Mouse (Mus musculus) layer of hippocampus, adult 11-12 months (tissue): ENCODE data around the gene Clic6.

Experiments used
- DNase-seq: peaks from one replicate; pipeline ENCODE4 v3.0.0; 2022; ENCODE audit warnings: low spot score

Clic6 gene

DNA sequence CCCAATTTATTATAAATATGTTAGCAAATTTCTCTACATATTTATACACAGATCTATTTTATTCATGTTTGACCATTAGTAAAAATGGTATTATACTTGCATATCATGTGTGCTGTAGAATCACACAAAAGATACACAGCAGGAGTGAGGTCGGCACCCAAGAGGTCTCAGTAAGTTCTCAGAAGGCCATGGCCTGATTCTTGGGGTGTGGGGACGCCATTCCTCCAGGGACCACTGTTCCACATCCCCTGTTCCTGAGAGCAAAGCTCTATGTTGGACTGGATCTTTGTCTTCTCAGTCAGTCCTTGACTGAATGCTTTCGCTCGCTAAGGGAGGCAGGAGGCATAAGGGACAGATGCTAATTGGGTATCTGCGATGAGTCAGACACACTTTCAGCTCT lies at the start of gene Clic6:
Gene Clic6 (plus strand): TSS at position 301 of the 400 bp plus-strand sequence.
- DNase-seq: no peak

- DNase-seq: no peak
Observed at GRCm38 (mm10) chr16:92439775-92440174, 45.8 kb upstream of the Clic6 start.

- DNase-seq: no peak
Observed at GRCm38 (mm10) chr16:92440229-92440628, 45.3 kb upstream of the Clic6 start.

GRCm38 (mm10) chr16:92441203-92441602 lies 44.3 kb upstream of the Clic6 start:
- no peak for DNase-seq

DNA sequence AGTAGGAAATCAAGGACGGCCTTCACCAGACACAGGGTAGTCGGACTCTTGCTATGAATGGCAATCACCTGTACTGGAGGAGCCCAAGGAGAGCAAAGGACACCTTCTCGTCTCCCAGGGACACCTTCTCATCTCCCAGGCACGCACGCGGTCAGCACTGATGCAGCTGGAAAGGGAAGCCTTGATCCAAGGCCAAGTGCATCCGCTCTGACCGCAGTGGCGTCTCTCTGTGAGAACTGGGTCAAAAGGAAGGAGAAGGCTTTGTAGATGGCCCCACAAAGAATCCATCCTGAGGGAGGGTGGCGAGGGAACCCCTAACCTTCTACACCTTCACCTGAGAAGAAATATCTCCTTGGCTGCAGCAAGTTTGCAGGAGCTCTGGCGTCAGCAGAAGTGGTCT lies 43.4 kb upstream of the Clic6 start:
- DNase-seq: no peak

DNA sequence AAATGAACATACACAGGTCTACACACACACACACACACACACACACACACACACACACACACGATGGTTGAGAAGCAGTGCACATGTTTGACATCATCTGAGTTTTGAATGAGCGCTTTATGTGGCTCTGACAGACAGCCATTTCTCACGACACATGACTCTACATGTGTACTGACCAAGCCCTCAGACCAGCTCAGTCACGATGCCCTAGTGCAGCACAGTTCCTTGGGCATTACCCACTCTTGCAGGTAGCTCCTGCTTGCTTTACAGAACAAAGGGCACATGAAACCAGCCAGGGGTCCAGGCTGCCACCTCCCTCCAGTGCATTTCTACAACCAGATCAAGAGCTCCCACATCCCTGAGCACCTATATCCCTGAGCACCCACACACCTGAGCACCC lies 42.6 kb upstream of the Clic6 start:
- no peak for DNase-seq

- no peak for DNase-seq
Observed at GRCm38 (mm10) chr16:92443644-92444113, 41.9 kb upstream of the Clic6 start.

DNA sequence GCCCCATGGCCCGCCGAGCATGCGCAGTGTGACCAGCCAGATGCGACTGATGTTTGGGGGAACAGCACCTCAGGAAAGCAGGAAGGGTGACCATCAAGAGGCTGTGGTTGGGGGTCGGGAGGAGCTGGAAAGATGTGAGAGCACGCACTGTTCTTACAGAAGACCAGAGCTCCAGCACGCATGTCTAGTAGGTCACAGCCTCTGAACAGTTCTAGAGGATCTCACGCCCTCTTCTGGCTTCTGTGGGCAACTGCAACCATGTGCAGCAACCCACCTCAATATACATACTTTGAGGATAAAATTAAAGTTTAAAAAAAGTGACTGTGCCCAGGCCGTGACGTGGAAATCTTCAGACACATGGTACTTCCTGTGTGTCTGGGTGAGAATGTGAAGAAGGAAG lies 40.2 kb upstream of the Clic6 start:
- DNase-seq: no peak

- DNase-seq: no peak
Observed at GRCm38 (mm10) chr16:92449080-92449479, 36.5 kb upstream of the Clic6 start.

GRCm38 (mm10) chr16:92450331-92450730 lies 35.2 kb upstream of the Clic6 start:
- DNase-seq: no peak

- no peak for DNase-seq
Observed at GRCm38 (mm10) chr16:92451516-92452072, 33.9 kb upstream of the Clic6 start.

DNA sequence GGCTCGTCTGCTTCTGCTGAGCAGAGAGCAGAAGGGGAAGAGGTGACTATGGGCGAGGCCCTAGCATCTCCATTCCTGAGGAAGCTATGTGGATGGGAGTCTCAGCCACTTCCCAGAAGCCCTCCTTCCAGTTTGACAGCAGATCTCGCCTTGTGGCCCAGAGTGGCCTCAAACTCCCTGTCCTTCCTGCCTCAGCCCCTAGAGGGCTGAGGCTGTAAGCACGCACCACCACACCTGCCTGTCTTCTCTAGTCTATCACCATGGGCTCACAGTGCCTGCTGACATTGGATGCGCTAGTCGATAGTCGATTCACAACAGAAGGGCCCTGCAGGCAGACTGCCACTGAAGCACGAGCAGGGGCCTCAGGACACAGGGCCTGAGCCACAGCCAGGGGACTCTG lies 32.9 kb upstream of the Clic6 start:
- DNase-seq: no peak

DNA sequence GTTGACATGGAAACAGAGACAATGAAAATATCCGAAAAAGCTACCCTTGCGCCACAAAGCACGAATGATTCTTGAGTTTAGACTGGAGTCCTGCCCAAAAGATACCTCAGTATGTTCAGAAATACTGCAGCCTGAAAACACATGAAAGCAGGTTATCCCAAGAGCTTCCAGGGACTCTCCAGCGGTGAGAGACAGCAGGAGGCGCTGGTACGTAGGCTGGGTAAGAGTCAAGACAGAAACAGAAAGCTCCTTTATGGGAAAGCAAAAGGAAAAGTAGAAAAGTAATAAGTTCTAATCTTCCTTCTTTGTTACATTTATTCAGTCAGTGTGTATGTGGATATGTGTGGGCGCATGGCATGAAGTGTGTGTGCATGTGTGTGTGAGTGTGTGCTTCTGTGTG lies 31.5 kb upstream of the Clic6 start:
- no peak for DNase-seq

DNA sequence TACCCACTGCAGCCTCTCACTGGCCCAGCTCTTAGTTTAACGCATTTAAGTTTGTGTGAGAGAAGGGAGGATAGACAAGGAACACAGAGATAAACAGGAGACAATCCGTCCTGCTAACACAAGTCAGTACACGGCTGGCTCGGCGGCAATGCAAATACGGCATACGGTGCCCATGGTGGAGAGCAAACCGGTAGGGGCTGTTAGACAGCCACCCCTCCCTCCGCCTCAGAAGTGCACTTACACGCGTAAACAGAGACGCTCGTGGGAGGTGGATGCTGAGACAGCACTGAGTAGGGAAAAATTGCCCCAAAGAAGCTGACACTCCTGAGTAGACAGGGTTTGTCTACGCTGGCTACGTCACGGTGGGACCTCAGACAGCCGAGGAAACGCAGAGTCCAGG lies 31.0 kb upstream of the Clic6 start:
- no peak for DNase-seq

DNA sequence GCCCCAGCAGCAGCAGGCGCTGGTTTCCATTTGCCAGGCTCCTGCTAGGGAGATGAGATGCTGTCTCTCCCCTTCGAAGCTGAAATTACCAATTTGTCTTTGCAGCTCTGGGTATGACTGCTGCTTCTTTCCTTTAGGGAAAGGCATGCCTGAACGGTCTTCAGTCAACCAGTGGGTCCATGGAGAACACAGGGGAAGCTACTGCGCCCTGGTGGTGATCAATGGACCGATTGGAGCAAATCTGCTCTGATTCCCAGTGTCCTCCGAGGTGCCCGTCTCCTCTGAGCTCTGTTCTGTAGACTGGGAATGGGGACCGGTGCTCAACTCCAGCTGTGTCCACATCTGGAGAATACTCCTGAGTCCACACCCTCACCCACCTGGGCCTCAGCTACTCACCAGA lies 30.0 kb upstream of the Clic6 start:
- DNase-seq: no peak

- DNase-seq: no peak
Observed at GRCm38 (mm10) chr16:92455969-92456368, 29.6 kb upstream of the Clic6 start.

- peak; percentile 68 for DNase-seq
Observed at GRCm38 (mm10) chr16:92457594-92457993, 27.9 kb upstream of the Clic6 start.

DNA sequence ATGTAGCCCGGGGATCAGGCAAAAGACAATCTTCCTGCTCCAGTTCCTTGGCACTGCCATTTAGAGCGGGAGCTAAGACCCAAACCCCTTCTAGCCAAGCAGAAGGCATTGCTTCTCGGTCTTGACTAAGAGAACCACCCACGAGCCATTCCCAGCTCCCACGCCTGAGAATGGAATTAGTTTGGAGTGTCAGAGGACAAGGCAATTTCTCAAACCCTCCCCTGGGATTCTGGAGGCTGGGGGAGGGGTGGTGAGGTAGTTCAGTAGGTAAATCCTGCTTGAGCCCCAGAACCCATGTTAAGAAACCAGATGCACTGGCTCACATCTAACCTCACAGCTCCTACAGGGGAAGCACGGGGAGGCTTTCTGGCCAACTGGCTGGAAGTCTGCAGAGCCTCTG lies 24.1 kb upstream of the Clic6 start:
- DNase-seq: no peak

- DNase-seq: no peak
Observed at GRCm38 (mm10) chr16:92464390-92464972, 21.1 kb upstream of the Clic6 start.

- DNase-seq: no peak
Observed at GRCm38 (mm10) chr16:92465226-92465625, 20.3 kb upstream of the Clic6 start.

DNA sequence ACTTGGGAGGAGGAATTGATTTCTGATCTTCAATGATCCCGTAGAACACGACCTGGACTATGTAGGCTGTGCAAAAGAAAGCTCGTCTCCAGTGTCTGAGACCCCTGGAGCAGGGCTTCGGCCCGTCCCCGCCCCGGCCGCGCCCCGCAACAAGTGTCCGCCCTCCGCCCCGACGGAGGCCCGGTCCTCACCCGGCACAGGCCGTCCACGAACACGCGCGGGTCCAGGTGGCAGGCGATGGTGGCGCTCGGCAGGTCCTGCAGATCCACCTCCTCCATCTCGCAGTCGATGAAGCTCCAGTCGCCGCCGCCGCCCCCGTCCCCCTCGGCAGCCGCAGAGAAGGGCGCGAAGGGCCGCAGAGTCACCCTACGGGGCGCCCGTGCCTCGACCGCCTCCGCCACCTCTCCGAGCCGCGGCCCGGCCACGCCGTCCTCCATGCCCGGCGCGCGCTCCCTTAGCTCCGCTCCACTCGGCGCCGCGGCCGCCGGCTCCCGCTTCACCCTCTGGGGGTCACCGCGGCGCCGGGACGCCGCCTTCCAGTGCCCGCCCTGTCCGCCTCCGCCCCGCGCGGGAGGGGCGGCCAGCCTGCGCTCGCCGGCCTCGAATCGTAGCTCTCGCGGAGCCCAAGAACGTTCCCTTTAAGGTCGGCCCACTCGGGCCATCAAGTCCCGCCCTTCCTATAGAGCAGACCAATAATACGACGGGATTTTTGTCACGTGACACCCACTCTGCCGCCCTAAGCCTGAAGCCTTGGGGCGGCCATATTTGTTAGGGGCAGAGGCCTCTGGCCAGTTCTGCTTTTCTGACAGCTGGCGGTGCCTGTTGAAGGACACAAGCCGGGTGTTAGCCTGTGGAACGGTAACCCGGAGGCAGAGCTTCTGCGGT lies 19.7 kb upstream of the Clic6 start:
- DNase-seq: peak; percentile 99

GRCm38 (mm10) chr16:92467041-92467440 lies 18.5 kb upstream of the Clic6 start:
- no peak for DNase-seq

GRCm38 (mm10) chr16:92468459-92468858 lies 17.1 kb upstream of the Clic6 start:
- no peak for DNase-seq
